Mouse (Mus musculus) forebrain, embryonic 12.5 days (tissue): Measurements from ENCODE around the gene Trim14. TPM values are rescaled to one million over a fixed set of nuclear protein-coding genes. Genes with fewer than 3 reads are reported as not detected.

Experiments used
- ATAC-seq: fragments of 200-750 bp; cut with Nextera tagmentation; 2 replicates; pipeline ENCODE4 v1.8.0; 2017; ENCODE audit warnings: moderate TSS enrichment; ENCODE audit not compliant: low FRiP score
- H3K27ac ChIP-seq: fragments of 300-500 bp; sonication (generic); 2 replicates; pipeline ENCODE4 v1.5.1; 2016; ENCODE audit warnings: mild to moderate bottlenecking
- H3K27me3 ChIP-seq: fragments of 300-500 bp; sonication (generic); 2 replicates; pipeline ENCODE4 v1.6.1; 2016; ENCODE audit warnings: mild to moderate bottlenecking
- H3K36me3 ChIP-seq: fragments of 300-500 bp; sonication (generic); replicated peaks from 2 replicates; pipeline ENCODE4 v1.6.1; 2016; ENCODE audit warnings: mild to moderate bottlenecking
- H3K4me1 ChIP-seq: fragments of 300-500 bp; sonication (generic); 2 replicates; pipeline ENCODE4 v1.6.1; 2016
- H3K4me2 ChIP-seq: fragments of 300-500 bp; sonication (generic); 2 replicates; pipeline ENCODE4 v1.6.1; 2016; ENCODE audit warnings: mild to moderate bottlenecking, moderate library complexity
- H3K4me3 ChIP-seq: fragments of 300-500 bp; sonication (generic); replicated peaks from 2 replicates; pipeline ENCODE4 v1.5.1; 2016; ENCODE audit warnings: mild to moderate bottlenecking
- H3K9ac ChIP-seq: fragments of 300-500 bp; sonication (generic); 2 replicates; pipeline ENCODE4 v1.6.1; 2016; ENCODE audit warnings: mild to moderate bottlenecking
- H3K9me3 ChIP-seq: fragments of 300-500 bp; sonication (generic); 2 replicates; pipeline ENCODE4 v1.6.1; 2016
- WGBS: fragments of 180-500 bp; shearing (Covaris S2); methylation state at CpG from one replicate; pipeline ENCODE4 v1.1.7; 2016; 5-methylcytosine and 5-hydroxymethylcytosine counted together
- polyA plus RNA-seq: library from polyadenylated mRNA; unstranded; fragments of >200 nt; fragmentation: Nextera tagmentation; extraction: Ambion mirVana; gene quantifications from 2 replicates; pipeline ENCODE4 v1.2.1, GENCODE M21; 2016

The Trim14 gene
- polyA plus RNA-seq, 1 experiment from 2014 or later, result 1.7 TPM

DNA sequence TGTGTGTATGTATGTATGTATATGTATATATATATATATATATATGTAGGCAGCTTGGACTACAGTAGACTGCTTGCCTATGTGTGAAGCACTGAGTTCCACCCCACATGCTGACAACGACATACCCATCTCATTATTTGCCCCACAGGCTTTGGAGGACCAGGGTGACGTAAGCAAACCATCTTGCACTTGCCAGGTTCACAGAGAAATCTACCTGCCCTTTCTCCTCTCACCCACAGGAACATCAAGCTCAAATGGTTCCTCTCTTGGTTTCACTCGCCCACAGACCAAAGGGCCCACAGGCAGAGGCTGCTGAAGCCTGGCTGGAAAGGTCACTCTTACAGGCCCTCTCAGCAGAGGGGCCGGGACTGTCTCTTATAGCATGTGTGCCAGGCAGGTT is 36.7 kb upstream of the Trim14 start:
- WGBS, result 86% methylated on average over 4 of the region's 4 CpGs
- no peak for ATAC-seq

DNA sequence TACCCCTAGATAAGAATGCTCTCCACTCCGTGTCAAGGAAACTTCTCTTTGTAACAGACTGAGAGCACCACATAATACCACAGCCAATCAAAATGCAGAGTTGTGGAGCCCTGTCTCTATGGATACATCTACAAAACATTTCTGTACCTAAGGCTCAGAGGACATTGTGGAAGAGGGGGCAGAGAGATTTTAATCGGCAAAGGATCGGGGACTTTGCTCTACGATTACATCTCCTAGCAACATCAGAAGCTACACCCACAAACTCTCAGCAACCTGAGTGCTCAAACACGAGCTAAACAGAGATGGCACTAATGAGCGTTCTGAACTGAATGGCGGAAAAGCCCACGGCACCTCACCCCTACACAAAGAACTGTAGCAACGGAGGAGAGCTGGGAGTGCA is 35.8 kb upstream of the Trim14 start:
- Histone ChIP-seq H3K9me3 (0 out of 2 replicates have a peak, but pooled peaks cover 5% of the 10 kb centered on the region), H3K9ac (no peak overlapping the region), H3K4me1 (peaks cover 9% of the 10 kb centered on the region), H3K27ac (no peak overlapping the region), H3K4me2 (no peak overlapping the region), H3K27me3 (no peaks in the 10 kb centered on the region), H3K4me3 (no peak overlapping the region), H3K36me3 (no peaks in the 10 kb centered on the region)
- ATAC-seq, result no peak
- 87% methylated on average over 9 of the region's 9 CpGs for WGBS

More for the DNA sequence above, 36.7 kb upstream of the Trim14 start:
- H3K27me3 ChIP-seq, result no peaks in the 10 kb centered on the region
- no peak overlapping the region for H3K9ac ChIP-seq
- H3K4me2 ChIP-seq, result no peak overlapping the region
- H3K27ac ChIP-seq, result no peak overlapping the region
- no peaks in the 10 kb centered on the region for H3K36me3 ChIP-seq
- 0 out of 2 replicates have a peak, but pooled peaks cover 5% of the 10 kb centered on the region for H3K9me3 ChIP-seq
- H3K4me1 ChIP-seq, result peaks cover 9% of the 10 kb centered on the region
- no peak overlapping the region for H3K4me3 ChIP-seq

DNA sequence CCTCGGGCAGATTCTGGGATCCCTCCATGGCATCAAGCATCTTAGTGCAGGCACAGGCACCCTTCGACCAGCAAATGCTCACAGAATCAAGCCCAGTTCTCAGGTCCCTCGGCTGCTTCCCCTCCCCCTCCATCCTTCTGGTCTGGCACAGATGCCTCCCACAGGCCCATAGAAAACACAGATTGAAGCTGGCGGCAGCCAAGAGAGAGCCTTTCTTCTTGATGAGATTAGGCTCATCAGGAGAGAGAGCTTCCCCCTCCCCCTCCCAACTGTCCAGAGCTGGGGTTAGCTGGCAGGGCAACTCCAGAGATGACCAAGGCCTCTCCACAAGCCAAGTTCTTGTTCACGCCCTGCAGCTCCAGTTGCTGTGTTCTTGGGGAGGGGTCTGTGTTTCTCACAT is 33.7 kb upstream of the Trim14 start:
- Histone ChIP-seq H3K4me3 (no peak overlapping the region), H3K4me2 (no peak overlapping the region), H3K4me1 (peaks cover 9% of the 10 kb centered on the region), H3K27me3 (no peaks in the 10 kb centered on the region), H3K36me3 (no peaks in the 10 kb centered on the region), H3K9ac (no peak overlapping the region), H3K9me3 (0 out of 2 replicates have a peak, but pooled peaks cover 5% of the 10 kb centered on the region), H3K27ac (no peak overlapping the region)
- WGBS, result 17% methylated on average over 5 of the region's 5 CpGs
- ATAC-seq, result no peak

DNA sequence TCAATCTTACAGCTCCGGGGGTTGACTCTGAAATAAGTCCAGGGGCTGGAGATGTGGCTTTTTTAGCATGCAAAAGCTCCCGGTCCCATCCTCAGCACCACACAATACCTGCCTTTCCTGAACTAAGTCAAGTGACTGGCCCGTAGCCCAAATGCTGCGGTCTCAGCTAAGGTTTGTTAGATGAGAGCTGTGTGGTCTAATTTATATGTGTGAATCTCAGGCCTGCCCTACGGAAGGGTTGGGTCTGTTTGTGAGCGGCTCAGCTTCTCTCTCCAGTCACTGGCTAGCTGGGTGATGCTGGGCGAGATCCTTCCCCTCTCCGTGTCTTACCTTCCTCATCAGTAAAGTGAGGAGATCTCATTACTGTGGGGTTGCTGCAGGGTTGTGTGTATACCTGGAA is 32.2 kb upstream of the Trim14 start:
- H3K4me2 ChIP-seq, result no peak overlapping the region
- no peaks in the 10 kb centered on the region for H3K36me3 ChIP-seq
- no peak overlapping the region for H3K4me3 ChIP-seq
- H3K9me3 ChIP-seq, result 0 out of 2 replicates have a peak, but pooled peaks cover 5% of the 10 kb centered on the region
- no peak overlapping the region for H3K9ac ChIP-seq
- no peak overlapping the region for H3K27ac ChIP-seq
- 92% methylated on average over 8 of the region's 8 CpGs for WGBS
- ATAC-seq, result no peak
- peaks cover 9% of the 10 kb centered on the region for H3K4me1 ChIP-seq
- no peaks in the 10 kb centered on the region for H3K27me3 ChIP-seq

DNA sequence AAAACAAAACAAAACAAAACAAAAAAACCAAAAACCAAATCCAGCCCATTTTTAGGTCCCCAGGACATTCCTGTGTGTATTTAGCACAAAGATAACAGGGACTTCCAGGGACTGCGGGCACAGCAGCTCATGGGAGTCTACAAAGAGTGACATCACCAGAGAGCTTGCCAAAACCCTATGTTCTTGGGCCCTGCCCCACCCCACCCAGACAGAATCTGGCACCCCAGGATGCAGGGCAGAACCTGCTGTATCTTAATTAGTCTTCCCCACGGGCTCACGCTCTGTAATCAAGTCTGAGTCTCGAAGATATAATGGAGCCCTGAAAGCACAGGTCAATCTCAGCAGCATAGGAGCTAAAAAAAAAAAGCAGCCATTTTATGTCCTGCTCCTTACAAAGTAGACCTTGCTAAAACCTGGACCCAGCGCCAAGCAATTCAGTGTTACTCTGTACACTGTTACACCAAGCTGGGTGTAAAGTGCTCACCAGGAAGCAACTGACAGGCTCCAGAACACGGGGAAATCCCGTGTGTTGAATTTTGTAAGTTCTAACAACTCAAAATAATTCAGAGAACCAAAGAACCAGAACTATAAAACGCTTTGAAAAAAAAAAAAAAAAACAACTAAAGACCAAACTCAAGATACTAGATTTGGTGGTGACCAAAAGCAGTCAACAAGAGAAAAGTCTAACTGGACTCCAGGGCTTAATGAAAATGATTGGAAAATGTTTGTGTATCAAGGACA is 31.2 kb upstream of the Trim14 start:
- no peak for ATAC-seq
- H3K27me3 ChIP-seq, result no peaks in the 10 kb centered on the region

DNA sequence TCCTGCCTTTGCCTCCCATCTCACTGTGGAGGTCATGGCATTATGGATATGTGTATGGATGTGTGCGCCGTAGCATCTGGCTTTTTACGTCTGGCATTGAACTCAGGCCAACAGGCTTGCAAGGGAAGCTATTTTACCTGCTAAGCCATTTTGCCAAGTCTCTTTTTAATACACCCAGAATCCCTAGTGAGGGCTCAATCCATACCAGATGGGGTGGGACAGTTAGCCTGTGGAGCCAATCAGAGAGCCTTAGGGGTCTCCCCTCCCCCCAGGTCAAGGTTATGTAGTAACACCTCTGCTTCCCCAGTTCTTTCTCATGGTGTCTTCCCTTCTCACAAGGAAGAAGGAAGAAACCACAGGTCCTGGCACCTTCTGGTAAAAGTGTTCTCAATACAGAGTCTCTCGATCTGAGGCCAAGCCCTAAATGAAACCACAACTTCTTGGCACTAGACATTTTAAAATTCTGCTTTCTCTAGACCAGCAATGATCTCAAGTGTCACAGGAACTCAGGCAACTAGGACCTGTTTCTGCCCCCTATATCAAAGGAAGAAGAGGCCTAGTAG is 29.5 kb upstream of the Trim14 start:
- ATAC-seq, result no peak
- WGBS, result 97% methylated on average over 4 of the region's 4 CpGs
- Histone ChIP-seq H3K4me1 (peaks cover 9% of the 10 kb centered on the region), H3K36me3 (no peaks in the 10 kb centered on the region), H3K9ac (no peak overlapping the region), H3K4me3 (no peak overlapping the region), H3K27me3 (no peaks in the 10 kb centered on the region), H3K4me2 (no peak overlapping the region), H3K9me3 (no peaks in the 10 kb centered on the region), H3K27ac (no peak overlapping the region)

More for the DNA sequence above, 31.2 kb upstream of the Trim14 start:
- 71% methylated on average over 8 of the region's 8 CpGs for WGBS
- Histone ChIP-seq H3K27ac (no peak overlapping the region), H3K4me3 (no peak overlapping the region), H3K9ac (no peak overlapping the region), H3K36me3 (no peaks in the 10 kb centered on the region), H3K4me1 (peaks cover 9% of the 10 kb centered on the region), H3K4me2 (no peak overlapping the region), H3K9me3 (0 out of 2 replicates have a peak, but pooled peaks cover 5% of the 10 kb centered on the region)

DNA sequence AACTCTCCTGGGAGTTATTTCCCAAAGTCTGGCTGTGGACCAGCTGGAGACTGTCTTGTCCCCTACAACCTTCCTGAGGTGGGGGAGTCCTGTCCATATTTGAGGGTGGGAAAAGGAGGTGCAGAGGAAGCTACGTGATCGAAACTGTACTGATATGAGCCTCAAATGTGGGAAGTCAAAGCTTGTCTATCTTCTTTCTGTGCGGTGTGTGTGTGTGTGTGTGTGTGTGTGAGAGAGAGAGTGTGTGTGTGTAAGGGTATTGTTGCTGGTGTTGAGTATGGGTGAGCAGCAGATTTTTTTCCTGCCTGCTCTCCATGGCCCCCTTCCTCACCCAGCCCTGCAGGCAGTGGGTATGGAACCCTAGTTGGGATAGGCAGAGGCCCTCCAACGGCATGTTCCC is 28.3 kb upstream of the Trim14 start:
- Histone ChIP-seq H3K27ac (no peak overlapping the region), H3K9ac (no peak overlapping the region), H3K4me1 (peaks cover under 1% of the 10 kb centered on the region; the same call in 1 of the 2 replicates), H3K36me3 (no peaks in the 10 kb centered on the region), H3K4me3 (no peak overlapping the region), H3K9me3 (no peaks in the 10 kb centered on the region), H3K27me3 (no peaks in the 10 kb centered on the region), H3K4me2 (no peak overlapping the region)
- no peak for ATAC-seq
- 87% methylated on average over 4 of the region's 4 CpGs for WGBS

DNA sequence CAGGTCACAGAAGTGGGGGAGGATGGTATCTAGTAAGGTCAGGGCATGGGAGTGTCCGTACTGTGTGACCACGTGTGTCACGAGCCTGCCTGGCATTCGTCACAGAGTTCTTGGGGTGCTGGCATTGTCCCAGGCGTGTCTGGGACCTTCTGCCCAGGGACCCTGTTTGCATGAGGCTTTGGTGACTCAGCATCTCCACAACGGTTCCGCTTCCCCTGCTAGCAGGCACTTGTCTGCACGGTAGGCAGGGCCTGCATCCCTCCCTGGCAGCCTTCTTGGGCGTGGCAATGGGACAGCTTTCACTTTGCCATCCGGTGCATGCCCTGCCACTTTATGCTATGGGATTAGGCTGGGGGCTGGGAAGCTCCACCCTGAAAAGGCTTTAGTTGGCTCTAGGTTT is 27.9 kb upstream of the Trim14 start:
- ATAC-seq, result no peak
- no peak overlapping the region for H3K9ac ChIP-seq
- WGBS, result 70% methylated on average over 10 of the region's 10 CpGs

DNA sequence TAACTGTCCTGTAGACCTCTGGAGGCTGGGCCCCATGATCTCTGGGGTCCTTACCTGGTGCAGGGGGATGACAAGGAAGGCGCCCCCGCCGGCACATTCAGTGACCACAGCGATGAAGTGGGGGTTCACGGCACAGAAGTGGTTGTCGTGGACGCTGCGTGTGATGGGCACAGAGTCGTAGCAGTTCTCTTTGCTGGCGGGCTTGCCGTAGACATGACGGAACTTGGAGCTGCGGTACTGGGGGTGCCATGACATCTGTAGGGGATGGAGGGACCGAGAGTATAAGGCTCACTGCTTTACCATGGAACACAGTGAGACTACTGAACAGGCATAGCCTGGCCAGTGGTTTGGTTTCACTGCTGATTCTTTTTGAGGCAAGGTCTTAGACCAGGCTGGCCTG is 26.9 kb upstream of the Trim14 start:
- H3K4me2 ChIP-seq, result no peak overlapping the region
- no peaks in the 10 kb centered on the region for H3K4me1 ChIP-seq
- no peaks in the 10 kb centered on the region for H3K9me3 ChIP-seq
- no peaks in the 10 kb centered on the region for H3K27me3 ChIP-seq
- no peak overlapping the region for H3K9ac ChIP-seq
- no peaks in the 10 kb centered on the region for H3K36me3 ChIP-seq
- WGBS, result 94% methylated on average over 14 of the region's 14 CpGs
- no peak for ATAC-seq
- no peak overlapping the region for H3K27ac ChIP-seq
- H3K4me3 ChIP-seq, result no peak overlapping the region

More for the DNA sequence above, 27.9 kb upstream of the Trim14 start:
- no peaks in the 10 kb centered on the region for H3K36me3 ChIP-seq
- no peak overlapping the region for H3K4me3 ChIP-seq
- H3K27ac ChIP-seq, result no peak overlapping the region
- H3K27me3 ChIP-seq, result no peaks in the 10 kb centered on the region
- no peaks in the 10 kb centered on the region for H3K9me3 ChIP-seq
- H3K4me1 ChIP-seq, result no peaks in the 10 kb centered on the region
- no peak overlapping the region for H3K4me2 ChIP-seq

DNA sequence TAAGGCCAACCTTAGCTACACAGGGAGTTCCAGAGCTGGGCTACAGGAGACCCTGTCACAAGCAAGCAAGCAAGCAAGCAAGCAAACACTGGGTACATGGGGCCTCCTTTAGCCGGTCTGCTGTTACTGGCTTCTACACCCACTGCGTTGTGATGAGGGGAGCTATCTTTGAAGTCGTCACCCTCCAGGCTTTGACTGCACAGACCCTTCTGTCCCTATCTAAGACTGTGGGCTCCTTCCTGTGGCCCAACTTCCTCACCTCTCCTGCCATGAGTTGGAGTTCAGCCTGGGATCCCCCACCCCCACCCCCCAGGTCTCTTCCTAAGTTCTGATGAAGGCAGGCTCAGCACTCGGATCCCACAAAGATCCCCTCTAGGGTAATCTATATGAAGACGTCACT is 26.1 kb upstream of the Trim14 start:
- no peak for ATAC-seq
- WGBS, result 86% methylated on average over 5 of the region's 5 CpGs
- no peaks in the 10 kb centered on the region for H3K9me3 ChIP-seq

DNA sequence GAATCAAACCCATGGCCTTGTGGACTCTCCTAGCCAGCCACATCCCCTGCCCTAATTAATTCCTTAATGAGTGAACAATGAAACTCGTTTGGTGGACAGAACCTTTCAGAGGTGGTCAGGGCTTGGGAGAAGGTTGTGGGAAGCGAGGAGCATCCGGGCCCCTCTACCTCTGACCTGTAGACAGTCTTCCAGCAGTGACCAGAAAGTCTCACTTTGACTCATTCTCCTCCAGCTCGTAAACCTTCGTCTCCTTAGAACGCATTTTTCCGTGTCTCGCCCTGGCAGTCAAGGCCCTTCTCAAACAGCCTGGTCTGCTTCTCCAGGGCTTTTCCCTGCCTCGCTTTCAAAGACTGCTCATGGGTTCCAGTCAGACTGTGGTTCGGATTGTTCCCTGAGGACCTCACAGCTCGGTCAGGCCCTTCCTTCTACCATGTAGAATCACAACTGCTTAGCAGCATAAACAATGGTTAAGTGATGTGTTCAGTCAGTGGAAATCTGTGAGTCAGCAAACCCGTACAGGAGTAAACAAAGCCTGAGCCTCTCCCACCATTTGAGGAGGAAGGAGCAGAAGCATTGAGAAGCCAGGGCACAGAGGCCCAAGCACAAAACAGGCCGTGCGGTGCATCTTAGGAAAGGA is 24.2 kb upstream of the Trim14 start:
- WGBS, result 76% methylated on average over 14 of the region's 14 CpGs
- Histone ChIP-seq H3K27me3 (no peaks in the 10 kb centered on the region), H3K27ac (no peak overlapping the region), H3K9me3 (no peaks in the 10 kb centered on the region), H3K36me3 (no peaks in the 10 kb centered on the region), H3K4me2 (no peak overlapping the region), H3K9ac (no peak overlapping the region), H3K4me3 (no peak overlapping the region), H3K4me1 (no peaks in the 10 kb centered on the region)
- ATAC-seq, result no peak

More for the DNA sequence above, 26.1 kb upstream of the Trim14 start:
- Histone ChIP-seq H3K4me2 (no peak overlapping the region), H3K36me3 (no peaks in the 10 kb centered on the region), H3K27ac (no peak overlapping the region), H3K27me3 (no peaks in the 10 kb centered on the region), H3K9ac (no peak overlapping the region), H3K4me3 (no peak overlapping the region), H3K4me1 (no peaks in the 10 kb centered on the region)

DNA sequence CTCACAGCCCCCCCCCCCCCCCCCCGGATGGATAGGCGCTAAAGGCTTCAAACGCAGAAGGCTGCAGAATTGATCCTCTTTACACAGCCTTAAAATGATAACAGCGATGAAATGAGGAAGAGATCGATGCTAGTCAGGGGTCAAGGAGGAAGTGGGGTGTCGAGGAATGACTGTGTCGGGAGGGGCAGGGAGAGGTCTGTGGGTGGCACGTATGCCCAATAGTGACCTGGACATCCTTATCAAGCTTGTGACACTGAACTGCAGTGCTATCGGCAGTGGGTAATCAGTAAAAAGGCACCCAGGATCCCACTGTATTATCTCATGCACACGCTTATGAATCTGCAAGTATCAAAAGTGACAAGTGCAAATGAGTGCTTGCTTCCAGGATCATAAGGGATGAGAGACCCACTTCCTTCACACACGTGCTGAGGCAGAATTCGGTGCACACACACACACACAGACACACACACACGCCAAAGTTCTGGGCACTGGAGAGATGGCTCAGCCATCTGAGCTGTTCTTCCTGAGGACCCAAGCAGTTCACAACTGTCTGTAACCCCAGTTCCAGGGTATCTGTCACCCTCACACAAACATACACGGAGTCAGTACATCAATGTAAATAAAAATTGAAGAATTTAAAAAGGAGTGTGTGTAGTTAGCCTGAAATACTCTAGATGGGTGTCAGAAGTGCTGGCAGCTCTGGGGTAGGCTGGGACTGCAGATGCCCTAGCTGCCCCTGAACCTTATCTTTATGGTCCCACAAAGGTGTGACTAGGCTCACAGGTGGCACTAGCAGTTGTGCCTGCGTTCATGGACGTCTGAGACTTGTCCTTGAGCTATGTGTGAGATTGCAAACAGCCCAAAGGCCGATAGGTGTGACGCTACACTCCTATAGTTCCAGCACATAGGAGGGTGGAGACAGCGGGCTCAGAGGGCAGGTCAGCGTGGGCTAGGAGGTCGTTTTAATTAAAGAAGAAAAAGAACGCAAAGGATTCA is 23.0 kb upstream of the Trim14 start:
- Histone ChIP-seq H3K4me3 (no peak overlapping the region), H3K36me3 (no peaks in the 10 kb centered on the region), H3K9ac (no peak overlapping the region), H3K4me1 (no peaks in the 10 kb centered on the region), H3K9me3 (no peaks in the 10 kb centered on the region), H3K27ac (no peak overlapping the region), H3K27me3 (no peaks in the 10 kb centered on the region), H3K4me2 (no peak overlapping the region)
- WGBS, result 85% methylated on average over 22 of the region's 22 CpGs
- ATAC-seq, result no peak
